Mouse (Mus musculus) embryonic facial prominence, embryonic 14.5 days (tissue): Measurements from ENCODE around the gene Ifna9. TPM values are rescaled to one million over a fixed set of nuclear protein-coding genes. Genes with fewer than 3 reads are reported as not detected.
"Not testable (repeated sequence)": the region's sequence is repeated elsewhere in the genome, so short reads cannot be mapped to it uniquely, and the experiment has no call there.

Experiments
- ATAC-seq: fragments of 200-750 bp; cut with Nextera tagmentation; 2 replicates; pipeline ENCODE4 v1.8.0; 2017; ENCODE audit warnings: low read depth, moderate number of reproducible peaks, moderate TSS enrichment
- DNase-seq: peaks from one replicate; pipeline ENCODE4 v3.0.0-alpha.2; 2015; ENCODE audit warnings: low spot score
- H3K27ac ChIP-seq: fragments of 300-500 bp; sonication (generic); replicated peaks from 2 replicates; pipeline ENCODE4 v1.5.1; 2014; ENCODE audit warnings: low read depth, mild to moderate bottlenecking, low read length, moderate library complexity
- H3K27me3 ChIP-seq: fragments of 300-500 bp; sonication (generic); replicated peaks from 2 replicates; pipeline ENCODE4 v1.6.1; 2014; ENCODE audit warnings: low read length; ENCODE audit not compliant: control insufficient read depth, insufficient read depth
- H3K36me3 ChIP-seq: fragments of 300-500 bp; sonication (generic); 2 replicates; pipeline ENCODE4 v1.6.1; 2014; ENCODE audit warnings: low read length, mixed read lengths; ENCODE audit not compliant: control insufficient read depth, insufficient read depth
- H3K4me1 ChIP-seq: fragments of 300-500 bp; sonication (generic); 2 replicates; pipeline ENCODE4 v1.6.1; 2014; ENCODE audit warnings: antibody characterized with exemption, low read length; ENCODE audit not compliant: control insufficient read depth, insufficient read depth
- H3K4me2 ChIP-seq: fragments of 300-500 bp; sonication (generic); 2 replicates; pipeline ENCODE4 v1.6.1; 2014; ENCODE audit warnings: low read depth, mild to moderate bottlenecking, low read length, moderate library complexity, mixed read lengths
- H3K4me3 ChIP-seq: fragments of 300-500 bp; sonication (generic); 2 replicates; pipeline ENCODE4 v1.5.1; 2014; ENCODE audit warnings: low read depth, mild to moderate bottlenecking, low read length
- H3K9ac ChIP-seq: fragments of 300-500 bp; sonication (generic); 2 replicates; pipeline ENCODE4 v1.6.1; 2014; ENCODE audit warnings: low read depth, mild to moderate bottlenecking, low read length, moderate library complexity, mixed read lengths
- H3K9me3 ChIP-seq: fragments of 300-500 bp; sonication (generic); 2 replicates; pipeline ENCODE4 v1.6.1; 2016; ENCODE audit warnings: low read length; ENCODE audit not compliant: control insufficient read depth
- WGBS: fragments of 180-500 bp; shearing (Covaris S2); extraction: QIAGEN DNeasy Blood & Tissue Kit; methylation state at CpG from one replicate; pipeline ENCODE4 v1.1.7; 2014; 5-methylcytosine and 5-hydroxymethylcytosine counted together
- polyA plus RNA-seq: library from polyadenylated mRNA; unstranded; fragments of >200 nt; fragmentation: Nextera tagmentation; extraction: Ambion mirVana; gene quantifications from 2 replicates; pipeline ENCODE4 v1.2.1, GENCODE M21; 2014

Ifna9 gene
- polyA plus RNA-seq = not detected in 2 replicates

DNA sequence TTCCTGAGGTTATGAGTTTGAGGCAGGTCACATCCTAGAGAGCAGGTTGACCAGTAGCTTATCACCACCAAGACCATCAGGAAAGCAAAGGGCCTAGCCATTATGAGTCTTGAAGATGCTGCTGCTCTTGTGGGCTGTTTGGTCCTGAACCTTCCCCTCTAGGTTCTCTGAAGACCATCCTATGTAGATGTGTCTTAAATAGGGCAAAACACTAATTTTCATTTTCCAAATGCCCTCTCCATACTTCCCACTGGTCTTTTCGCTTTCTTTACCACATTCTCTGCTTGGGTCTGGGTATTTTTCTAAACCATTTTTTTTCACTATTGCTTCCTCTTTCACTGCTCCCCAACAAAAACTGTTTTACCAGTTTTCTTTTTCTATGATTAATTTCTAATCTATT is at the start of gene Ifna9:
Ifna9 (minus strand) TSS at position 101 of the 400 bp plus-strand sequence.
- no peaks in the 10 kb centered on the region for H3K27me3 ChIP-seq
- DNase-seq (no peak), ATAC-seq (no peak)
- no peaks in the 10 kb centered on the region for H3K36me3 ChIP-seq
- H3K4me1 ChIP-seq = no peaks in the 10 kb centered on the region
- no peak within 1 kb of the TSS for H3K27ac ChIP-seq
- H3K9me3 ChIP-seq = no peaks in the 10 kb centered on the region
- H3K4me2 ChIP-seq = no peak within 1 kb of the TSS
- H3K4me3 ChIP-seq = no peak within 1 kb of the TSS
- H3K9ac ChIP-seq = no peak within 1 kb of the TSS
- WGBS = 83% methylated on average over 1 of the region's 1 CpGs

DNA sequence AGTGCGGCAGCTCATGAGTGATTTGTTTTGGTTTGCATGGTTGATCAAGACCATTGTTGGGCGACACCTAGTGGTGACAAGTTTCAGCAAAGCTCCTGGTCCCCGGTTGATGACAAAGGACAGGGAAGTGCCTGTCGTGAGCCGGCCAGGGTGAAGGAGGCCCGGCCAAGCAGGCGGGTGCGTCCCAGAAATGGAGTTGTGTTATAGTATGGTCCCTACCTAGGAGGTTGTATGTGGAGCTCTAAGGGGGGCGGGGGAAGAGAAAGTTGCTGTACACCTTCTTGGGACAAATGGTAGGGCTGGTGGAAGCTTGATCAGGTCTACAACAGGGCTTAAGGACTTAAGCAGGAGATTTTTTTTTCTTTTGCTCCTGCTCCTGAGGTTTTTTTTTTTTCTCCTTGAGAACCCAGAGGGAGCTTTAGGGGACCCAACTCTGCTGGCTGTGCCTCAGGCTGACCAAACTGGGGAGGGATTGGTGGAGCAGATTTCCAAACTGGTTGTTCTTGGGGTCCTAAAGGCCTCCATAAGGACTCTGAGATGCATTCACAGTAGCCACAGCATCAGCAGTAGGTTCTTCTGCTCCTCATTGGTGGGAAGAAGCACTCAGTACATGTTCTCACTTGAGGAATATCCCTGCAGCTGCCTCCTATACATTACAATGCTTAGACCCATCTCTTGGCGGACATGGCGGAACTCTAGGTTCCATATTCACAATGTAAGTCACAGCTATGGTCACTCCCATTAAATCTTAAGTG is 49.1 kb upstream of the Ifna9 start:
- peak overlapping the region; percentile 50 for H3K9ac ChIP-seq
- peak overlapping the region; percentile 55 for H3K4me2 ChIP-seq
- ATAC-seq (peak; percentile 96), DNase-seq (peak; percentile 97)
- H3K27me3 ChIP-seq = no peaks in the 10 kb centered on the region
- WGBS = 12% methylated on average over 11 of the region's 11 CpGs
- H3K9me3 ChIP-seq = no peaks in the 10 kb centered on the region
- H3K4me3 ChIP-seq = peak overlapping the region; percentile 36
- H3K27ac ChIP-seq = no peak overlapping the region
- no peaks in the 10 kb centered on the region for H3K4me1 ChIP-seq
- no peaks in the 10 kb centered on the region for H3K36me3 ChIP-seq

DNA sequence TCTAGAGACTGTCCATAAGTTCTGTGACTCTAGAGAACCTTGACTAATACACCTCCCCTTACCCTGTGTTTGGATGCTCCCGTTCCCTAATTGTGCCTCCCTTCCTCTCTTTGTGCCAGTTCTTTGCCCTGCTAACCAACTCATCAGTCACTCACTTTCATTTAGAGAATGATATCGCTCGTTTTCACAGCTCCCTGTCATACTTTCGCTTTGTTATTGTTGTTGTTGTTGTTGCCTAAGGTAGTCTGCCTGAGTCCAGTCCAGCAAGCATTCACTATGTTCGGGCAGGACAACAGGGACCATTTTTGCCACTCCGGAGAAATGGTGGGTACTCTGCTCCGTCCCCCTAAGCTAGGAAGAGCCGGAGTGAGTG is 48.5 kb upstream of the Ifna9 start:
- no peaks in the 10 kb centered on the region for H3K27me3 ChIP-seq
- H3K4me3 ChIP-seq = peak overlapping the region; percentile 36
- WGBS = 54% methylated on average over 8 of the region's 8 CpGs
- peak overlapping the region; percentile 50 for H3K9ac ChIP-seq
- H3K36me3 ChIP-seq = no peaks in the 10 kb centered on the region
- H3K4me1 ChIP-seq = no peaks in the 10 kb centered on the region
- H3K9me3 ChIP-seq = no peaks in the 10 kb centered on the region
- no peak overlapping the region for H3K27ac ChIP-seq
- no peak for DNase-seq
- peak overlapping the region; percentile 55 for H3K4me2 ChIP-seq
- ATAC-seq = no peak

DNA sequence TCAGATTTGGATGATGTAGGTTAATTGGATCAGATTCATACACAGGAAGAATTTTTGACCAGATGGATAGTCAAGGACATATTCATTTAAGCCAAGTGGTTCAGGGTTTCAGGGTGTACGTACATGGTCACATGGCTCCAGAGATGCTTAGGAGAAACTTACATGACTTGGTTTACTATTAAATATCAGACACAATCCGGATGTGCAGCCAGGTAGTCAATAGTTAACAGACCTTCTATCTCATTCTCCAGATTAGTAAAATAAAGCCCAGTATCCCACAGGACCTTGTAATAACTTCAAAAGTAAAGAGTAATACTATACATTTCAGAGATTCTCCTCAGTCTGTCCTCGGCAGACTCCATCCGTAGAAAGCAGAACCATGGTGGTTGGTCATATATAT is 42.1 kb upstream of the Ifna9 start, which contains the start of gene C87499:
C87499 (minus strand) TSS at position 101 of the 400 bp plus-strand sequence.
- DNase-seq = no peak
- no peaks in the 10 kb centered on the region for H3K4me1 ChIP-seq
- WGBS = 82% methylated on average over 4 of the region's 4 CpGs
- ATAC-seq = no peak
- H3K36me3 ChIP-seq = no peaks in the 10 kb centered on the region
- no peaks in the 10 kb centered on the region for H3K27me3 ChIP-seq
- 0 out of 2 replicates have a peak, but pooled peaks cover 3% of the 10 kb centered on the region for H3K9me3 ChIP-seq
- no peak within 1 kb of the TSS for H3K27ac ChIP-seq
- H3K9ac ChIP-seq = no peak within 1 kb of the TSS
- H3K4me3 ChIP-seq = no peak within 1 kb of the TSS
- no peak within 1 kb of the TSS for H3K4me2 ChIP-seq

DNA sequence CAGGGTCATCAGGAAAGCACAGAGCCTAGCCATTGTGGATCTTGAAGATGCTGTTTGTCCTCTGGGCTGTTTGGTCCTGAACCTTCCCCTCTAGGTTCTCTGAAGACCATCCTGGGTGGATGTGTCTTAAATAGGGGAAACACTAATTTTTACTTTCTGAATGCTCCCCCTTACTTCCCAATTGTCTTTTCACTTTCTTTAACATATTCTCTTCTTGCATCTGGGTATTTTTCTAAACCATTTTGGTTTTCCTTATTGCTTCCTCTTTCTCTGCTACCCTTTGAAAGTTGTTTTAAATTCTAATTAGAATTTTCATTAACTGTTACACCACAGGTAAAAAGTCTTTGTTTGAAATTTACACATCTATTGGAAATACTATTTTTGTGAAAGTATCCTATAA is 11.1 kb upstream of the Ifna9 start, which contains the start of gene Ifna12:
Ifna12 (minus strand) TSS at position 101 of the 400 bp plus-strand sequence.
- H3K27ac ChIP-seq = no peak within 1 kb of the TSS
- DNase-seq (no peak), ATAC-seq (no peak)
- H3K9me3 ChIP-seq = no peaks in the 10 kb centered on the region
- no peaks in the 10 kb centered on the region for H3K4me1 ChIP-seq
- H3K9ac ChIP-seq = no peak within 1 kb of the TSS
- H3K4me3 ChIP-seq = no peak within 1 kb of the TSS
- H3K36me3 ChIP-seq = no peaks in the 10 kb centered on the region
- no peak within 1 kb of the TSS for H3K4me2 ChIP-seq
- H3K27me3 ChIP-seq = no peaks in the 10 kb centered on the region

DNA sequence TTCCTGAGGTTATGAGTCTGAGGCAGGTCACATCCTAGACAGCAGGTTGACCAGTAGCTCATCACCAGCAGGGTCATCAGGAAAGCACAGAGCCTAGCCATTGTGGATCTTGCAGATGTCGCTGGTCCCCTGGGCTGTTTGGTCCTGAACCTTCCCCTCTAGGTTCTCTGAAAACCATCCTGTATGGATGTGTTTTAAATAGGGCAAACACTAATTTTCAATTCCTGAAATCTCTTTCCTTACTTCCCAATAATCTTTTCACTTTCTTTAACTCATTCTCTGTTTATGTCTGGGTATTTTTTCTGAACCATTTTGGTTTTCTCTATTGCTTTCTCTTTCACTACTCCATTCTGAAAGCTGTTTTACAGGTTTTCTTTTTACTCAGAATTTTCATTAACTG is 20.5 kb downstream of the Ifna9 start, which contains the start of gene Ifna14:
Ifna14 (minus strand) TSS at position 101 of the 400 bp plus-strand sequence.
- ATAC-seq (no peak), DNase-seq (no peak)
- no peaks in the 10 kb centered on the region for H3K9me3 ChIP-seq
- 67% methylated on average over 1 of the region's 1 CpGs for WGBS
- no peak within 1 kb of the TSS for H3K4me3 ChIP-seq
- H3K4me1 ChIP-seq = no peaks in the 10 kb centered on the region
- H3K27ac ChIP-seq = no peak within 1 kb of the TSS
- no peak within 1 kb of the TSS for H3K4me2 ChIP-seq
- no peaks in the 10 kb centered on the region for H3K27me3 ChIP-seq
- H3K9ac ChIP-seq = no peak within 1 kb of the TSS
- H3K36me3 ChIP-seq = no peaks in the 10 kb centered on the region

DNA sequence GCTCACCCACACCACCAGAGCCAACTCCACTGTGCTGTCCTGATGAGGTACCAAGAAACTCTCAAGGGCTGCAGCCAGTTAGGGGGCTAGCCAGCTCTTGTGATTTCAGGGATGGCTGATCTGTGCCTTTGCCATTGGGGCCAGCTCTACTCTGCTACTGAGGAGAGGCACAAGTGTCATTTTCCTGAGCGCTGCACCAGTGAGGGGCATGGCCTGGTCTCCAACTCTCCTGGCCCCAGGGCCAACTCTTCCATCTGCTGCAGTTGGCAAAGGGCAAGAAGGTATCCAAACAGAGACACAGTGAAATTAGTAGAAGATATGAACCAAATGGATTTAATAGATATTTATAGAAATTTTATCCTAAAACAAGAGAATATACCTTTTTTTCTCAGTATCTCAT is 30.4 kb downstream of the Ifna9 start:
- H3K27ac ChIP-seq = no peak overlapping the region
- DNase-seq (no peak), ATAC-seq (no peak)
- H3K27me3 ChIP-seq = no peaks in the 10 kb centered on the region
- no peak overlapping the region for H3K4me2 ChIP-seq
- WGBS = 91% methylated on average over 1 of the region's 1 CpGs
- H3K4me3 ChIP-seq = no peak overlapping the region
- no peaks in the 10 kb centered on the region for H3K36me3 ChIP-seq
- no peaks in the 10 kb centered on the region for H3K9me3 ChIP-seq
- no peaks in the 10 kb centered on the region for H3K4me1 ChIP-seq
- no peak overlapping the region for H3K9ac ChIP-seq

DNA sequence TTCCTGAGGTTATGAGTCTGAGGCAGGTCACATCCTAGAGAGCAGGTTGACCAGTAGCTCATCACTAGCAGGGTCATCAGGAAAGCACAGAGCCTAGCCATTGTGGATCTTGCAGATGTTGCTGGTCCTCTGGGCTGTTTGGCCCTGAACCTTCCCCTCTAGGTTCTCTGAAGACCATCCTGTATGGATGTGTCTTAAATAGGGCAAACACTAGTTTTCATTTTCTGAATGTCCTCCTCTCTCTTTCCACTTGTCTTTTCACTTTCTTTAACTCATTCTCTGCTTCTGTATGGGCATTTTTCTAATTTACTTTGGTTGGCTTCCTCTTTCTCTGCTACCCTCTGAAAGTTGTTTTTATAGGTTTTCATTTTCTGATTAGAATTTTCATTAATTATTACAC is 34.0 kb downstream of the Ifna9 start, which contains the start of gene Ifna15:
Ifna15 (minus strand) TSS at position 101 of the 400 bp plus-strand sequence.
- not testable (repeated sequence) for DNase-seq, H3K27ac ChIP-seq, H3K27me3 ChIP-seq, H3K4me2 ChIP-seq, H3K36me3 ChIP-seq, H3K9ac ChIP-seq, H3K9me3 ChIP-seq, H3K4me3 ChIP-seq, ATAC-seq, H3K4me1 ChIP-seq
